Mouse (Mus musculus) left cerebral cortex, postnatal 25 days (tissue): ENCODE results near the gene Tbc1d13. TPM values are rescaled to one million over a fixed set of nuclear protein-coding genes. Genes with fewer than 3 reads are reported as not detected.

Source experiments
- DNase-seq, 2 experiments: peaks; one replicate each; pipeline ENCODE4 v3.0.0; 2022; ENCODE audit warnings: low spot score in 2 of 2, mixed read lengths in 1 of 2
- intact Hi-C: fragments of 180-260 bp; cut with DNase I; formaldehyde crosslinking; loops from one replicate; pipeline ENCODE4 v1.15.1; 2025
- total RNA-seq, 2 experiments: library from RNA; stranded (reverse); gene quantifications; 2 replicates each; pipeline ENCODE4 v1.2.3; 2021

The Tbc1d13 gene
- total RNA-seq: 10 to 100 TPM; 51.3 to 58.4 TPM

DNA sequence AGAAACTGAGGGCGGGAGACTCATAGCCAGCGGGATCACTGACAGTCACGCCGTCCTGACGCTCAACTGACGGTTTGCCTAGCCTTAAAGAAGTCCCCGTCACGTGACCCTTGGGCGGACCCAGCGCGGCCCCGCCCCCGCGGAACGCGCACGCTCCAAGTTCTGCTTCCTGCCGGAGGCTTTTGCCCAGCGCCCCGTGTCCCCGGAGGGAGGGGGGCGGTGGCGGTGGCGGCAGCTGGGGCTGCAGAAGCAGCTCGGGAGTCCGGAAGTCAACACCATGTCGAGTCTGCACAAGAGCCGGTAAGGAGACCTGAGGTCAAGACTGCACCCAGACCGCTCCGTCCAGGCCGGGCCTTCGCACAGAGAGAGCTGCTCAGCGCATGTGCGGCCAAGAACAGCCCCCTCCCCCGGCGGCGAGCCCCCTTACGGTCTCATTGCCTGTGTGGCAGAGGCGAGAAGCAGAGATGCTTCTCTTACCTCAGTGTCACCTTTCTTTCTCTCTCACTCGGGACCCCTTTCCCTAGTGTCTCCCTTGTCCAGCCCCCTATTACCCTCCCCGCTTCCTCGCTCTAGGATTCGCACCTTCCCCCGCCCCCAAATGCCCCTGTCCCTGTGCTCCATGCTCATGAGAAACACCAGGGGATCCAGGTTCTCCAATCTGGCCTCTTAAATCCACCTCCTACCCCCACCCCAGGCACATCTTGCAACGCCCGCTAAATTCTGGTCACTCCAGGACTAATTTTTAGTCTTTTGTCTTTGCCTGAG, at the start of gene Tbc1d13:
Tbc1d13 (plus strand) TSS at position 134 of the 765 bp plus-strand sequence.
- intact Hi-C loops: no loop called here
- DNase-seq: peak; percentile 98

DNA sequence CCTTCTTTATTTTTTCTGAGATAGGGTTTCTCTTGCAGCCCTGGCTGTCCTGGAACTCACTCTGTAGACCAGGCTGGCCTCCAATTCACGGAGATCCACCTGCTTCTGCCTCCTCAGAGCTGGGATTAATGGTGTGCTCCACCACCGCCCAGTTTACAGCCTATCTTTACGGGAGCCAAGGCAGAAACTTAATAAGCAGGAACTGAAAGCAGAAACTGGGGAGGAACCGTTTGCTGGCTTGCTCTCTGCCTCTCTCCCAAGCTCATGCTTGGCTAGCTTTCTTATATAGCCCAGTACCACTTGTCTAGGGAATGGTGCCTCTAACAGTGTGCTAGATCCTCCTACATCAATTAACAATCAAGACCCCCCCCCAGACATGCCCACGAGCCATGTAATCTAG, 49.4 kb upstream of the Tbc1d13 start:
- intact Hi-C loops: no loop called here
- no peak for DNase-seq

DNA sequence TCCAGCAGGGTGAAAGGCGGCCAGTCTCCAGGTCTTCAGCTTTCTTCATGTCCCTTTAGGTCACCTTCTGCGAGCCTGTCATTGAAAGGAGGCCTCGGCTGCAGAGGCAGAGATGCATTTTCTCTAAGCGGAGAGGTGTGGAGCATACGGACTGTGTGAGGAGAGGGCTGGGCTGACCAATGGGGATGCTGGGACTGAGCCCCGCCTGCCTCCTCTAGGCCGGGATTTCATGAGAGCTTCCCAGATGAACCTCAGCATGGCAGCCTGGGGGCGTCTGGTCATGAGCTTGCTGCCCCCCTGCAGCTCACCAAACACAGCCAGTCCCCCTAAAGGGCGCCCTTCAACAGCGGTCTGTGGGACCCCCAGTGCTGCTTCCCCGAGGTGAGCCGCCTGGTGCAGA, 48.9 kb upstream of the Tbc1d13 start:
- no peak for DNase-seq
- intact Hi-C loops: no loop called here

DNA sequence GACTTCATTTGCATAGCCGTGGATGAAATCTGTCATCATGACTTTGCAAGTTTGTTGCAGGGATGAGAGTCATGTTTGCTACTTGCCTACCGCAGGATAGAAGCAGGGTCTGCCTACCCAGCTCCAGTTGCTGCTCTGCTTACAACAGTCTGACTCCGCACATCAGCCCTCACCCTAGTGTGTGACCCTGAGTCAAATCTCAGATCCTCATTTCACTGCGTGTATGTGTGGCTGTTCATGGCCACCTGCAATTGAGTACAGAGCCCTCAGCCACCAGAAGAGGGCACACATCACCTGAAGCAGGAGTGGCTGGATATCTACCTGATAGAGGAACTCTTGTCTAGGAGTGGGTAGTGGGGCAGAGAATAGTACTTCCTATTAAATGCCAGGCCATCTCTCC, 46.2 kb upstream of the Tbc1d13 start:
- intact Hi-C loops: no loop called here
- no peak for DNase-seq

DNA sequence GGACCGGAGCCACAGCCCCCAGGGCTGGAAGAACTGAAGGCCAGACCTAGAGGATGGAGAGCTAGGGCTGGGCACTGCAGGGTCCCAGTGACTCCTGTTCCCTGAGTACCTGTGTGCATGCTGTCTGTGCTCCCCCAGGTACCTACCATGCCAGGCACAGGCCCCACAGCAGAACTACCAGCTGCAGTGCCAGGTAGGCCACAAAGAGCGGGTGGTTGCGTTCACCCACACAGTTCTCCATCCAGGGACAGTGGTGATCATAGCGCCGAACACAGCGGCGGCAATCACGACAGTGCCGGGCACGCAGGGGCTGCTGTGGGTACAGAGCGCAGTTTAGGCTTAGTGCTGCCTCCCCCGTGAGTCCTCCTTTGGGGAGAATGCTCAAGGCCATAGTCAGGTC, 42.0 kb upstream of the Tbc1d13 start:
- intact Hi-C loops: no loop called here
- DNase-seq: no peak

DNA sequence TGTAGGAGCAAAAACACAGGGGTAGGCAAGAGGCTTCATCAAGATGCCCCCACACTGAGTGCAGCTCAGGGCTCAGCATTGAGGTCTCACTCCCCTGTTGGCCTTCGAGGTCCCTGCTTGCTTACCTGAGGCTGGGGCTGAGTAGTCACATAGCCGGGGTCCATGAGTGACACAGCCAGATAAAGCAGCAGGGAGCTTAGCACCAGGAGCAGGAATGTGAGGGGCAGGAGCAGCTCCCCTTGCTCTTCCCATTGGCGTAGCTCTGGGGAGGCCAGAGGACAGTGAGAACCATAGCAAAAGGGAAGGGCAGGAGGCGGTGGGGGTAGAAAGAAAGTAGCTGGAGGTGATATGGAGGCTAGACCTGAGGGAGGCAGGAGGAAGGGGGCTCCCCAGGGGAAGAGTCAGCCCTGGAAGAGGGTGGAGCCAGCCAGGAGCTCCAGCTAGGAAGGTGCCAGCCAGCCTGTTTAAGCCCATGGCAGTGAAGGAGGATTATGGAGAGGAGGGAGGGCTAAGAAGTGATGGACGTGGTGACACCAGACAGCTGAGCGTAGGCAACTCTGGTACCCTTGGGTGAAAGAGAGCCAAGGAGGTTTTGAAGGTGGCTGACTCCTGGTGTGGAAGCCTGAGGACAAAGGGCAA, 41.1 kb upstream of the Tbc1d13 start:
- no peak for DNase-seq
- intact Hi-C loops: no loop called here

DNA sequence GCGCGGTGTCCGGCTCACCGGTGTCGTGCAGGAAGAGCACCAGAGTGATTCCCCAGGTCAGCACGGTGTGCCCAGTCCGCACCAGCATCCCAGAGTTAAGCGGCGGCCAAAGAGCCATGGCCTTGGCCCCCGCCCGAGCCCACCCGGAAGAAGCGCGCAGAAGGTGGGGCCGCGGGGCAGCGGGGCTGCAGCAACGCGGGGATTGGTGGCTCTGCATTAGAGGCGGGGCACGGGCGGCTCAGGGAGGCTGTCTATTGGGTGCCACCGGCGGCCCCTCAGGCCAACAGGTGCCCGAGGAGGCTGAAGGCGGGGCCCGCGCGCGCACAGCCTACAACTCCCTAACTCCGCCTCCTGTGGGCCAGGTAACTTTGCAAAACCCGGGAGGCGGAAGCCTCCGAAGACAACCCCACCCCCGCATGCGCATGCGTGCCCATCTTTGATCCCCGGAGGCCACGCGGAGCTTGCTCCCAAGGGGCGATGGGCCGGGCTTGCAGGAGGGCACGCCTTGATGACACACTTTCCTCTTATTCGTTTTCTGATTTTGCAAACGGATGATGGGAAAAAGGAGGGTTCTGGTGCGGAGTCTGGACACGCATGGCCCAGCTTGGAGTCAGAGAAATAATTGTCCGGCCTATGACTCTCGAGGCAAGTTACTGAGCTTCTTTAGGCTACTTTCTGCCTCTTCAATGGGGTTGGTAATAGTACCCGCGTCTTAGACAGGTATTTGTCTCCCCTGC, 39.9 kb upstream of the Tbc1d13 start, which contains the start of gene Zdhhc12:
Zdhhc12 (minus strand) TSS at position 178 of the 737 bp plus-strand sequence.
- intact Hi-C loops: no loop called here
- DNase-seq: peak; percentile 91 to 95

DNA sequence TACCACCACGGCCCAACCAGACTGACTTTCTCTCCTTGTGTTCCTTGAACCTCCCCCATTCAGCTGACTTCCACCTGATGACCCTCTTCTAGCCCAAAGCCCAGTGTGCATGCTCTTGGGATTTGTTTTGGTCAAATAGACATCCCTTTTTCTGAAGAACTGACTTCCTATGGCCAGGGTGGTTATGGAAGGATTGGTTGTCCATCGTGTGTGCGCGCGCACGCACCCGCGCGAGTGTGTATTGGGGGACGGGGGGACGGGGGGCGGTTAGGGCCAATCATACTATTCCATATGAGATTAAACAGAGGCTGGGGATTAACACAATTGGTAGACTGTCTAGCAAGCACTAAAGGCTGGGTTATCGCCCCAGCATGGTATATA, 39.3 kb upstream of the Tbc1d13 start:
- no peak for DNase-seq
- intact Hi-C loops: no loop called here

DNA sequence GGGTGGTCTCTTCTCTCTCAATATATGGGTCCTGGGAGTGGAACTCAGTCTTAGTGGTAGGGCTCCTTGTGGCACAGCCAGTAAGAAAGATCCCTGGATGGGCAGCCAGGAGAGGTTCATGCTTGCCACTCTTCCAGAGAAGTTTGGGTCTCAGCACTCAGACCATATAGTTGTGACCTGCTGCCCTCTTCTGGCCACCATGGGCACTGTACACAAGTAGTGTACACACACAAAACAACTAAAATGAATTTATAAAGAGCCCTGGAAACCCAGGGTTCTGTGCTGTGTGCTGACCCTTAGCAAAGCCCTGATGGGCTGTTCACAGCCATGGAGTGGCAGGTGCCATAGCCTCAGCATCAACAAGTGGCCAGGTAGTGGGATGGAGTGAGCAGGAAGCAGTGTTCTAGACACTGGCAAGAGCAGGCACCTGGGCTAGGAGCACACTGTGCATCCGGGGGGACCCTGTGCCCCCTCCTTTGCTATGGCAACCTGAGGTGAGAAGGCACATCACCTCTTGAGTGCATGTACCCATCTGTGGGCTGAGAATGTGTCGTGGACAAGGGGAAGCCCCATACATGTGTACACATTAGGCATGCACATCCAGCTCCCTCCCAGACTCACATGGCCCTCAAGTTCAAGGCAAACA, 37.5 kb upstream of the Tbc1d13 start:
- DNase-seq: no peak
- intact Hi-C loops: loop anchor here (2.0 kb wide), 1 partner anchor 53 kb away; no protein-coding TSS in a partner anchor

DNA sequence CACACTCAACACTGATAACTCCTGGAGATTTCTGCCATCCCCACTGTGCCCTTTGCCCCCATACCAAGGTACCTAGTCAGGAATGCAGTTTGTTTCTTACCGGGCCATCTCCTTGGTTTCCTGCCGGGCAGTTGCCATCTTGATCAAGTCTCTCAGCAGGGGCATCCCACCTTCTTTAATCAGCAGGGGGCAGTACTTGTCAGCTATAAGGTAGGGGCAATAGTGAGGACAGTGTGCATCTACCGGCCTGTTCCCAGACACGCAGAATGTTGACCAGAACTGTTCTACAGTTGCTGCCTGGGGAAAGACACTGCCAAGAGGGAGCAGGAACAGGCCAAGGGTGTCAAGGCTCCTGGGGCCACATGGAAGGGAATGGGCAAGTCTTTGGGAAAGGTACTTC, 33.3 kb upstream of the Tbc1d13 start:
- DNase-seq: no peak
- intact Hi-C loops: no loop called here

DNA sequence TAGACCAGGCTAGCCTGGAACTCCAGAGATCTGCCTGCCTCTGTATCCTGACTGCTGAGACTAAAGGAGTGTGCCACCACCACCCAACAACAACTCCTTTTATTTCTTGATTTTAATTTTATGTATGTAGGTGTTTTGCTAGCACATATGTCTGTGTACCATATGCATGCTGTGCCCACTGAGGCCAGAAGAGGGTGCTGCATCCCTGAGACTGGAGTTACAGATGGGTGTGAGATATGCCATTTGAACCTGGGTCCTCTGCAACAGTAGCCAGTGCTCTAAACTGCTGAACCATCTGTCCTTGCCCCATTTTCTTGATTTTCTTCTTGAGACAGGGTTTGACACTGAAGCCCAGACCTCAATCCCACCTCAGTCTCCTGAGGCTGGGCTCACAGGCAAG, 27.2 kb upstream of the Tbc1d13 start:
- peak; percentile 35 to 48 for DNase-seq
- intact Hi-C loops: no loop called here

DNA sequence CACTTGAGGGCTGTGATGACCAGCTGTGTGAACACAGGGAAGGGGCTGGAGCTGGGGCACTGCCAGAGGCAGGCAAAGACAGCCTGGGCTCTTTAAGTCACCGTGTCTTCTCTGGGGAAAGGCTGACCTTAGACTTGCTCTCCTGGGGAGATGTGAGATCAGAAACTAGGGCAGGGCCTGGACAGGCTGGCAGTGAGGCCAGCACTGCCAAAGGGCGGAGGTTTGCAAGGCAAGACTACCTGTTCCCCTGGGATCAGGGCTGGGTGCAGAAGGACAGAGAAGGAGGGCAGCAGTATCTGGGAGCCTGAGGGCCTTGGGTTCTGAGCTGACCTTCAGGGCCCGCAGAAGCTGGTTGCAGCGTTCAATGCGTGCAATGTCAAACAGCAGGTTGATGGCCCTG, 25.9 kb upstream of the Tbc1d13 start:
- intact Hi-C loops: no loop called here
- DNase-seq: no peak

DNA sequence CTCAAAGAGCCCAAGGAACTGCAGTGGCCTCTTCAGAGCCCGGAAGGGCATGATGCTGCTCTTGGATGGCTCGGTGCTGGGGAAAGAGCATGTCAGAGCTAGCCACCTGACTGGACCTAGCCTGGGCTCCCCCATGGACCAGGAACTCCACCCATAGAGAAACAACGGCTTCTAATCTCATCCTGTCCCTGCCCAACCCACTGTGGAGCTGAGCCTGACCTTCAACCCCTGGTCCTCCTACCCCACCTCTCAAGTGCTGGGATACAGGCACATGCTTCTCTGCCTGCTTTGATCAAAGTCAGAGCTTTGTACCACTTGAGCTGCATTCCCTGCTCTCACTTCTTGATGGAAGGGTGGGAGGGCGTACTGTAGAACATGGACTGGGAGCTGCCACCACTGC, 25.3 kb upstream of the Tbc1d13 start:
- intact Hi-C loops: no loop called here
- no peak for DNase-seq

DNA sequence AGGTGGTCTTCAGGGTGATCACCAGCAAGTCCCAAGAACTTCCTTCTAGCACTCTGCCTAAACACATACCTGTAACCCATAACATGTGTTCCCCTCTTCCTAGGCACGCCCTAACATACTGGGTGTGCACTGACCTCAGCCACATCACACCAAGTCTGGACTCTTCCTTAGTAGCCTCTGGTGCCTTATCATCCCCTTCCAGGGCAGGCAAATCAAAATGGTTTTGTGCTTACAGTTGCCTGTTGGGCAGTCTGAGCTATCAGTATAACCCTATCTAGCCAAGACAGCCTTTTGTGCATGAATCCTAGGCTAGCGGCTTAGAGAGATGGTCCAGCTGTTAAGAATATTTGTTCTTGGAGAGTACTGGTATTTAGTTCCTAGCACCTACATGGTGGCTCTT, 22.0 kb upstream of the Tbc1d13 start:
- no peak for DNase-seq
- intact Hi-C loops: no loop called here

DNA sequence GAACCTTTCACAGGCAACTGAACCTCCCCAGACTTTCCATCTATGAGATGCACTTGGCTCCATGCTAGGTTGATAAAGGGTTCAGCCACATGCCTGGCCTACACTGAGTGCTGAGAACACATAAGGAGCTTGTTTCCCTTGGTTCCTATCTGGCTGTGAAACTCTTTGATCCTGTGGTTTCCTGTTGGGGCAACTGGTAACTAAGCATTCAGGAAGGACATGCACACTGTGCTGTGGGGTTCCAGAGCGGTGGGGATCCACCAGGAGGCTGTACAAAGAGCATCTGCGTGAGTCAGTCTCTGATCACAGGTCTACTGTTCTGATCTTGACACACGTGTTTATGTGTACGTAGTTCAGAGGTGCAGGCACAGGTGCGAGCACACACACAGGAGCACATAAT, 21.0 kb upstream of the Tbc1d13 start:
- intact Hi-C loops: no loop called here
- DNase-seq: no peak

DNA sequence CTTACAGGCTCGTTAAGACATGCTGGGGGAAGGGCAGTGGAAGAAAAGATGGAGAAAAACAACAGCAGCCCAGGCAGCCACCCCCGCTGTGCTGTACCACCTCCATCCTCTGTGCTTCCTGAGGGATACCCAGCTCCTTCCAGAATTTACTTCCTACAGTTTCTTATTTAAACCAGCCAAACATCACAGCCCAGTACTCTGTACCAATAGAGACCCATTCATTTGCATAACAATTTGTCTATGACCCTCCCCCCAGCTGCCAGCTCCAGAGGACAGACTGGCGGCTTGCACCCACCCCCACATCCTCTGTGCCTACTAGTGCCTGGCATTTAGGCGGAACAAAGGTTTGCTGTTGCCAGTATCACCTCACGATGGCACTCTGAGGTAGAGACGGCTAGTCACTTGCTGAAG, 13.9 kb upstream of the Tbc1d13 start:
- DNase-seq: peak; percentile 79 to 92
- intact Hi-C loops: loop anchor here (5.0 kb wide), 1 partner anchor 52 kb away; no protein-coding TSS in a partner anchor

DNA sequence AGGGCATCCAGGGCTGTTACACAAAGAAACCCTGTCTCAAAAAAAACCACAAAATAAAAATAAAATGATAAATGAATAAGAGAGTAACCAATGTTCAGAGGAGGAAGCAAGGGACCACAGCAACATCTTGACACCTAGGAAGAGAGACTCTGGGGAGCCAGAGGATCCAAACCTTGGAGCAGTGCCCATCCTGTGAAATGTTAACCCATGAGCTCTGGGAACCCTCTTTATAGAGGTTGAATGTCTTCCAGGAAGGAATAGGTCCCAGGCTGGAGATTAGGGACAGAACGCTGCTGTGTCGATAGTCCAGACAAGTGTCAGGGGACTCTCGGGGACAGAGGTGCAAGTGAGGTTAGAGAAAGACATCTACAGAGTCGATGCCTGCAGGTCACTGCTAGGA, 13.3 kb upstream of the Tbc1d13 start:
- intact Hi-C loops: loop anchor here (5.0 kb wide), 1 partner anchor 53 kb away; no protein-coding TSS in a partner anchor
- DNase-seq: no peak

DNA sequence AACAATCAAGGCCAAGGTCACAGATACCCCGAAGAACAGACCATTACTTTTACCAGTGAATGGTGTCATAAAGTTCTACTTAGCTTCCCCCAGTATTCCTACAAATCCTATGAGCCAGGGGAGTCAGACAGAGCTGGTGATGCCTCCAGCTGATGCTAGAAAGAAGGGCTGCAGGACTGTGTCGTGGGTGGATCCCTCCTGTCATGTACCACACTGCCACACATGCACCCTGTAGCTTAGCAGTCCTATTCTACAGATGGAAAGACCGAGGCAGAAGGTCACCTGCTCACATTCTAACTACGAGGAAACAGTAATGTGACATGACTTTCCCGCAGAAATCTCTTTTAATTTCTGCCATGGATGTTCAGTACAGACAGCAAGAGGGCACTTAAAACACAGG, 10.8 kb upstream of the Tbc1d13 start:
- intact Hi-C loops: loop anchor here (5.0 kb wide), 1 partner anchor 55 kb away; no protein-coding TSS in a partner anchor
- no peak for DNase-seq

DNA sequence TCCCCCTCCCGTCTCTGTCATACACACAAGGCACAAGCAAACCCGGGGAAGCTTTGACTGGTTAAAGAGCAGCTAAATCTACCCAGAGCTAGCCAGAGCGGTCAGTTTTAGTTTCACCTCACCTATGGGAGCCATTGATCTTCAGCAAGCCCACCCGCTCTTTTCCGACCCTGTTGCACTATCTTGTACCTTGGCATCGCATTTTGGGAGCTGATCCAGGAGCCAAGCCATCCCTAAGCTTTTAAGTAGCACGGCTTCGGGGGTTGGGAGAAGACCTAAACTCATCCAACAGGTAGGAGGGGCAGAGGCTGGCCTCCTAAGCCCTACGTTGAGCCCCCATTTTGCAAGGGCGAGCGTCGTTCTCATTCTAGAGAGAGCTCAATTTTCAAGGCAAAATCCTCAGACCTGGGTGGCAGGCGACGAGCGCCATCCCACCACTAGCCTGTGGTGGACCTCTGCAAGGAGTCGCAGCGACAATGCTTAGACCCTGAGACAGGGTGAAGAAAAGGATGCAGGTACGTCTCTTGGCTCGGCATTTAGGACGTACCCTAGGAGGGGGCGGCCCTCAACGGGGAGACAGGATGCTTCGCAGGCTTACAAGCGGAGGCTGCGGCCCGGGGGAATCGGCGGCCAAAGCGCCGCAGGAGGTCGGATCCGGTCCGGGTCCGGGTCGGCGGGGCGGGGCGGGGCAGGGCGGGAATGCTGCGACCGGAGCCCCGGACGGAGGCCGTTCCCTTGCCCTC, 9.6 kb upstream of the Tbc1d13 start:
- intact Hi-C loops: loop anchor here (5.0 kb wide), 1 partner anchor 57 kb away; no protein-coding TSS in a partner anchor
- DNase-seq: peak; percentile 32 to 38
